Mouse (Mus musculus) kidney, embryonic 15.5 days (tissue): Measurements from ENCODE around the gene Golga2. TPM values are rescaled to one million over a fixed set of nuclear protein-coding genes. Genes with fewer than 3 reads are reported as not detected.

ENCODE experiments used
- ATAC-seq: fragments of 200-750 bp; cut with Nextera tagmentation; replicated peaks from 2 replicates; pipeline ENCODE4 v1.8.0; 2017; ENCODE audit warnings: moderate TSS enrichment; ENCODE audit not compliant: low FRiP score
- H3K27ac ChIP-seq: fragments of 300-500 bp; sonication (generic); 2 replicates; pipeline ENCODE4 v1.5.1; 2015; ENCODE audit warnings: mild to moderate bottlenecking, inconsistent platforms
- H3K27me3 ChIP-seq: fragments of 300-500 bp; sonication (generic); 2 replicates; pipeline ENCODE4 v1.6.1; 2015; ENCODE audit warnings: inconsistent platforms
- H3K36me3 ChIP-seq: fragments of 300-500 bp; sonication (generic); 2 replicates; pipeline ENCODE4 v1.6.1; 2015; ENCODE audit warnings: inconsistent platforms
- H3K4me1 ChIP-seq: fragments of 300-500 bp; sonication (generic); 2 replicates; pipeline ENCODE4 v1.6.1; 2015; ENCODE audit warnings: inconsistent platforms
- H3K4me2 ChIP-seq: fragments of 300-500 bp; sonication (generic); 2 replicates; pipeline ENCODE4 v1.6.1; 2015; ENCODE audit warnings: moderate library complexity, mild to moderate bottlenecking, inconsistent platforms
- H3K4me3 ChIP-seq: fragments of 300-500 bp; sonication (generic); replicated peaks from 2 replicates; pipeline ENCODE4 v1.5.1; 2015; ENCODE audit warnings: mild to moderate bottlenecking, inconsistent platforms
- H3K9ac ChIP-seq: fragments of 300-500 bp; sonication (generic); 2 replicates; pipeline ENCODE4 v1.6.1; 2015; ENCODE audit warnings: mild to moderate bottlenecking, inconsistent platforms
- H3K9me3 ChIP-seq: fragments of 300-500 bp; sonication (generic); replicated peaks from 2 replicates; pipeline ENCODE4 v1.6.1; 2016; ENCODE audit warnings: inconsistent platforms
- WGBS: fragments of 180-500 bp; shearing (Covaris S2); methylation state at CpG from one replicate; pipeline ENCODE4 v1.1.7; 2015; ENCODE audit warnings: mixed read lengths; 5-methylcytosine and 5-hydroxymethylcytosine counted together
- polyA plus RNA-seq: library from polyadenylated mRNA; unstranded; fragments of >200 nt; fragmentation: Nextera tagmentation; extraction: Ambion mirVana; gene quantifications from 2 replicates; pipeline ENCODE4 v1.2.1, GENCODE M21; 2015

Golga2 gene
- polyA plus RNA-seq, 1 experiment from 2014 or later = 27.3 TPM

GRCm38 (mm10) chr2:32341634-32341939 lies 54.4 kb downstream of the Golga2 start:
- Histone ChIP-seq H3K4me3 (no peak overlapping the region), H3K27ac (no peak overlapping the region), H3K4me2 (no peak overlapping the region), H3K9me3 (no peaks in the 10 kb centered on the region), H3K4me1 (no peaks in the 10 kb centered on the region), H3K36me3 (peaks cover 11% of the 10 kb centered on the region; the same call in 1 of the 2 replicates), H3K9ac (no peak overlapping the region), H3K27me3 (no peaks in the 10 kb centered on the region)
- ATAC-seq = no peak
- WGBS = 86% methylated on average over 4 of the region's 4 CpGs

- 83% methylated on average over 4 of the region's 4 CpGs for WGBS
- no peaks in the 10 kb centered on the region for H3K9me3 ChIP-seq
- H3K27ac ChIP-seq = no peak overlapping the region
- no peak overlapping the region for H3K4me2 ChIP-seq
- no peak for ATAC-seq
- H3K4me3 ChIP-seq = no peak overlapping the region
- no peak overlapping the region for H3K9ac ChIP-seq
- no peaks in the 10 kb centered on the region for H3K4me1 ChIP-seq
- peaks cover 11% of the 10 kb centered on the region; the same call in 1 of the 2 replicates for H3K36me3 ChIP-seq
- H3K27me3 ChIP-seq = no peaks in the 10 kb centered on the region
Observed at GRCm38 (mm10) chr2:32342039-32342438, 54.9 kb downstream of the Golga2 start.

- Histone ChIP-seq H3K4me3 (no peak overlapping the region), H3K4me2 (no peak overlapping the region), H3K36me3 (peaks cover 5% of the 10 kb centered on the region; the same call in 1 of the 2 replicates), H3K27ac (no peak overlapping the region), H3K9me3 (no peaks in the 10 kb centered on the region), H3K27me3 (no peaks in the 10 kb centered on the region), H3K4me1 (no peaks in the 10 kb centered on the region), H3K9ac (no peak overlapping the region)
- ATAC-seq = 0 out of 2 replicates have a peak, but pooled peaks have one; percentile 36
- 69% methylated on average over 6 of the region's 6 CpGs for WGBS
Observed at GRCm38 (mm10) chr2:32342539-32343350, 55.6 kb downstream of the Golga2 start.

GRCm38 (mm10) chr2:32343351-32343671 lies 56.1 kb downstream of the Golga2 start:
- H3K36me3 ChIP-seq = no peaks in the 10 kb centered on the region
- no peak overlapping the region for H3K4me2 ChIP-seq
- H3K27me3 ChIP-seq = no peaks in the 10 kb centered on the region
- H3K27ac ChIP-seq = no peak overlapping the region
- no peaks in the 10 kb centered on the region for H3K9me3 ChIP-seq
- H3K4me1 ChIP-seq = no peaks in the 10 kb centered on the region
- ATAC-seq = no peak
- H3K9ac ChIP-seq = no peak overlapping the region
- WGBS = 97% methylated on average over 2 of the region's 2 CpGs
- H3K4me3 ChIP-seq = no peak overlapping the region

GRCm38 (mm10) chr2:32344056-32344455 lies 56.9 kb downstream of the Golga2 start:
- Histone ChIP-seq H3K9ac (no peak overlapping the region), H3K4me1 (no peaks in the 10 kb centered on the region), H3K27me3 (no peaks in the 10 kb centered on the region), H3K27ac (no peak overlapping the region), H3K36me3 (no peaks in the 10 kb centered on the region), H3K9me3 (no peaks in the 10 kb centered on the region), H3K4me2 (no peak overlapping the region), H3K4me3 (no peak overlapping the region)
- no peak for ATAC-seq
- WGBS = 77% methylated on average over 10 of the region's 10 CpGs

GRCm38 (mm10) chr2:32344598-32345321 lies 57.6 kb downstream of the Golga2 start:
- H3K36me3 ChIP-seq = no peaks in the 10 kb centered on the region
- no peak overlapping the region for H3K27ac ChIP-seq
- H3K4me2 ChIP-seq = no peak overlapping the region
- H3K9ac ChIP-seq = no peak overlapping the region
- no peak for ATAC-seq
- no peak overlapping the region for H3K4me3 ChIP-seq
- no peaks in the 10 kb centered on the region for H3K9me3 ChIP-seq
- WGBS = 71% methylated on average over 14 of the region's 14 CpGs
- no peaks in the 10 kb centered on the region for H3K4me1 ChIP-seq
- H3K27me3 ChIP-seq = no peaks in the 10 kb centered on the region

- no peaks in the 10 kb centered on the region for H3K27me3 ChIP-seq
- no peaks in the 10 kb centered on the region for H3K9me3 ChIP-seq
- H3K27ac ChIP-seq = no peak overlapping the region
- no peaks in the 10 kb centered on the region for H3K36me3 ChIP-seq
- no peak overlapping the region for H3K4me2 ChIP-seq
- H3K9ac ChIP-seq = no peak overlapping the region
- no peak overlapping the region for H3K4me3 ChIP-seq
- peaks cover 18% of the 10 kb centered on the region for H3K4me1 ChIP-seq
- WGBS = 77% methylated on average over 6 of the region's 6 CpGs
- no peak for ATAC-seq
Observed at GRCm38 (mm10) chr2:32347019-32347418, 59.8 kb downstream of the Golga2 start.

GRCm38 (mm10) chr2:32348311-32348710 lies 61.1 kb downstream of the Golga2 start:
- H3K9me3 ChIP-seq = no peaks in the 10 kb centered on the region
- no peak overlapping the region for H3K4me2 ChIP-seq
- ATAC-seq = no peak
- no peak overlapping the region for H3K9ac ChIP-seq
- no peaks in the 10 kb centered on the region for H3K27me3 ChIP-seq
- H3K36me3 ChIP-seq = no peaks in the 10 kb centered on the region
- H3K4me3 ChIP-seq = no peak overlapping the region
- H3K27ac ChIP-seq = no peak overlapping the region
- H3K4me1 ChIP-seq = peaks cover 30% of the 10 kb centered on the region
- WGBS = 79% methylated on average over 11 of the region's 11 CpGs

- no peaks in the 10 kb centered on the region for H3K36me3 ChIP-seq
- H3K4me1 ChIP-seq = peaks cover 36% of the 10 kb centered on the region
- H3K4me3 ChIP-seq = no peak overlapping the region
- no peak overlapping the region for H3K9ac ChIP-seq
- ATAC-seq = no peak
- WGBS = 64% methylated on average over 8 of the region's 8 CpGs
- H3K27ac ChIP-seq = no peak overlapping the region
- no peaks in the 10 kb centered on the region for H3K27me3 ChIP-seq
- H3K9me3 ChIP-seq = no peaks in the 10 kb centered on the region
- no peak overlapping the region for H3K4me2 ChIP-seq
Observed at GRCm38 (mm10) chr2:32349625-32350255, 62.6 kb downstream of the Golga2 start.

GRCm38 (mm10) chr2:32350471-32351051 lies 63.4 kb downstream of the Golga2 start:
- H3K4me3 ChIP-seq = no peak overlapping the region
- no peaks in the 10 kb centered on the region for H3K36me3 ChIP-seq
- H3K27ac ChIP-seq = no peak overlapping the region
- WGBS = 47% methylated on average over 13 of the region's 13 CpGs
- no peak overlapping the region for H3K9ac ChIP-seq
- no peaks in the 10 kb centered on the region for H3K9me3 ChIP-seq
- H3K4me2 ChIP-seq = no peak overlapping the region
- H3K27me3 ChIP-seq = no peaks in the 10 kb centered on the region
- H3K4me1 ChIP-seq = peaks cover 36% of the 10 kb centered on the region
- no peak for ATAC-seq

- Histone ChIP-seq H3K4me2 (peak overlapping the region; percentile 99), H3K27me3 (no peaks in the 10 kb centered on the region), H3K9me3 (no peaks in the 10 kb centered on the region), H3K27ac (no peak overlapping the region), H3K4me3 (no peak overlapping the region), H3K4me1 (peaks cover 36% of the 10 kb centered on the region), H3K36me3 (no peaks in the 10 kb centered on the region), H3K9ac (peak overlapping the region; percentile 67; the same call in 1 of the 2 replicates)
- 46% methylated on average over 9 of the region's 9 CpGs for WGBS
- ATAC-seq = no peak
Observed at GRCm38 (mm10) chr2:32351471-32351961, 64.3 kb downstream of the Golga2 start.
